Mouse (Mus musculus) left cerebral cortex, postnatal 4 days (tissue): ENCODE data around the gene Hexim1. TPM values are rescaled to one million over a fixed set of nuclear protein-coding genes. Genes with fewer than 3 reads are reported as not detected.

Source experiments
- DNase-seq: peaks from one replicate; pipeline ENCODE4 v3.0.0-alpha.2; 2022
- intact Hi-C: fragments of 180-260 bp; cut with DNase I; formaldehyde crosslinking; loops from one replicate; pipeline ENCODE4 v1.15.1; 2025
- total RNA-seq, 2 experiments: library from RNA; stranded (reverse); gene quantifications; 2 replicates each; pipeline ENCODE4 v1.2.3; 2021

The Hexim1 gene
- total RNA-seq, 2 experiments from 2014 or later, result 22.9 to 23.2 TPM

GRCm38 (mm10) chr11:103115163-103116007 is 646 bp upstream of the Hexim1 start:
- intact Hi-C loops, result loop anchor here (5.0 kb wide), 1 partner anchor 42 kb away; no protein-coding TSS in a partner anchor
- DNase-seq, result peak; percentile 83

- intact Hi-C loops, result loop anchor here (5.0 kb wide), 1 partner anchor 40 kb away; no protein-coding TSS in a partner anchor
- peak; percentile 82 for DNase-seq
Measured at GRCm38 (mm10) chr11:103116959-103117590, 1.0 kb downstream of the Hexim1 start.

DNA sequence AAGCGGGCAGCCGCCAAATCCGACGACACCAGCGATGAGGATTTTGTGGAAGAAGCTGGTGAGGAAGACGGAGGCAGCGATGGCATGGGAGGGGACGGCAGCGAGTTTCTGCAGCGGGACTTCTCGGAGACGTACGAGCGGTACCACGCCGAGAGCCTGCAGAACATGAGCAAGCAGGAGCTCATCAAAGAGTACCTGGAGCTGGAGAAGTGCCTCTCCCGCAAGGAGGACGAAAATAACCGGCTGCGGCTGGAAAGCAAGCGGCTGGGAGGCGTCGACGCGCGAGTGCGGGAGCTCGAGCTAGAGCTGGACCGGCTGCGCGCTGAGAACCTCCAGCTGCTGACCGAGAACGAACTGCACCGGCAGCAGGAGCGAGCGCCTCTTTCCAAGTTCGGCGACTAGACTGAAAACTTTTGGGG is 1.6 kb downstream of the Hexim1 start:
- intact Hi-C loops, result loop anchor here (5.0 kb wide), 1 partner anchor 40 kb away; no protein-coding TSS in a partner anchor
- DNase-seq, result peak; percentile 46

- intact Hi-C loops, result loop anchor here (5.0 kb wide), 1 partner anchor 38 kb away; no protein-coding TSS in a partner anchor
- no peak for DNase-seq
Measured at GRCm38 (mm10) chr11:103118866-103119265, 2.8 kb downstream of the Hexim1 start.

GRCm38 (mm10) chr11:103119609-103120008 is 3.6 kb downstream of the Hexim1 start:
- no peak for DNase-seq
- intact Hi-C loops, result loop anchor here (5.0 kb wide), 1 partner anchor 38 kb away; no protein-coding TSS in a partner anchor

GRCm38 (mm10) chr11:103120315-103120714 is 4.3 kb downstream of the Hexim1 start:
- DNase-seq, result no peak
- intact Hi-C loops, result no loop called here

- DNase-seq, result peak; percentile 91
- intact Hi-C loops, result no loop called here
Measured at GRCm38 (mm10) chr11:103131701-103132575, 15.9 kb downstream of the Hexim1 start, which contains the start of gene Hexim2. Gene Hexim2 (plus strand): TSS chr11:103132429.

DNA sequence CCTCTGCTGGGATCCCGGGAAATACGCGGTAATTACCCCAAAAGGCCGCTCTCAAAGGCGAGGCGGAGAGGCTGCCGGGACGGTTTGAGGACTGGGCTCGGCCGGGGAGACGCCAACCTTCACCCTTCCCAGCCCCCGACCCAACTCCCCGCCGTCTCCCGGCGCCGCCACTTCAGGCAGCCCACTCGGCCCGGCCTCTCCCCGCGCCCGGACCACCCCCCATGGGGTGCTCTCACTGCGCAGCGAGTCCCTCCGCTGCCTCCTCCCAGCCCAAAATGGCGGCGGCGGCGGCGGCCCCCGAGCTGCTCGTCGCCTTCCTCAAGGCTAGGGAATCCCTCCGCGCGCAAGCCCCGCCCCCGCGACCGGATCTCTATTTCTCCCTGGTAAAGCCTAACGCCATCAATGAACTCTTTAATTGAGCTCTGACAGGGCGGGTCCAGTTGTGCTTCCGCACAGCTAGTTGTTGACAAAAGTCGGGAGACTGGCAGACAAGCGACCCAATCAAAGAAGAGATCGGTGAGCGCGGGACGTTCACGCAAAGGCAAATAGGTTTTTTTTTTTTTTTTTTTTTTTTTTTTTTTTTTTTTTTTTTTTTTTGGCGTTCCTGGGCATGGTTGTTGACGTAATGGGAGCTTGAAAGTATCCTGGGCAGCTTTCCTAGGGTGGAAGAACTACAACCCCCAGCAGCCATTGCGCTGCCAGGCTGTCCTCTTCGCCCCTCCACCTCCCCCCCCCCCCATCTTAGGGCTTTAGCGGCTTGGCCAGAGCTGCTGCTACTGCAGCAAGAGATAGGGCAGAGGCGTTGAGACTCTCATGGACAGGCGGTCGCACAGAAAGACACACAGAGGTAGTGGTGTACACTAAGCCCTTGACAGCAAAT is 16.8 kb downstream of the Hexim1 start:
- intact Hi-C loops, result no loop called here
- peak; percentile 100 for DNase-seq

DNA sequence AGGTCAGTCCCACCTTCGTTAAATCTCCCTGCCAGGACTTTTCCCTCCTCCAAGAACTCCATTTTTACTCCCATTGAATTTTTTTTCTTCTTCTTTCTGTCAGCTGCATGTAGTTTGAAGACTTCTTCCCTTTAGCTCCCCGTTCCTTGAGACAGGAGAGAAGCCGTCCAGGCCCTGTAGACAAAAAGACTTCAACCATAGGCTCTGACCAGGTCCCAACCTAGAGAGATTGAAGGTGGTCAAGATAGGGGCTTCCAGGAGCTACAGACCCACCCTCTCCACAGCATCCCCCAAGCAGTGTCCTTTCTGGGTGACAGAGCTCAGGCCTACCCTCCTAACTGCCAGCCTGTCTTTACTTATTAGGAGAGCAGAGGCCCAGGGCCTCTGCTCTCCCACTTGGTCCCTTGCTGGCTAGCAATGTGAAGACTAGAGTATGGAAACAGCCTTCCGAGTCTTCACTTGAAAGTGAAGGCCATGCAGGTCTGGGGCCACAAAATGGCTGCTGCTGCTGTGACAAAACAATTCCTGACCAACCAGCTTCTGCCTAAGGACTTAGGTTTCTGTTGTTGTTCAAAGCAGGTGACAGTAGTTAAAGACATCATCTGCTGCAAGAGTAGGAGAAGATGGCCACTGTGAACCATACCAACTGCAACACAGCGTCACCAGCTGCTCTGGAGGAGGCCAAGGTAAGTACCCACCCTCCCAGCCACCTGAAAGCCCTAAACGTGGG is 17.6 kb downstream of the Hexim1 start:
- intact Hi-C loops, result no loop called here
- no peak for DNase-seq

- DNase-seq, result no peak
- intact Hi-C loops, result no loop called here
Measured at GRCm38 (mm10) chr11:103134221-103134620, 18.2 kb downstream of the Hexim1 start.

GRCm38 (mm10) chr11:103136039-103136577 is 20.1 kb downstream of the Hexim1 start:
- intact Hi-C loops, result no loop called here
- no peak for DNase-seq

GRCm38 (mm10) chr11:103139951-103140762 is 24.1 kb downstream of the Hexim1 start:
- intact Hi-C loops, result no loop called here
- no peak for DNase-seq

DNA sequence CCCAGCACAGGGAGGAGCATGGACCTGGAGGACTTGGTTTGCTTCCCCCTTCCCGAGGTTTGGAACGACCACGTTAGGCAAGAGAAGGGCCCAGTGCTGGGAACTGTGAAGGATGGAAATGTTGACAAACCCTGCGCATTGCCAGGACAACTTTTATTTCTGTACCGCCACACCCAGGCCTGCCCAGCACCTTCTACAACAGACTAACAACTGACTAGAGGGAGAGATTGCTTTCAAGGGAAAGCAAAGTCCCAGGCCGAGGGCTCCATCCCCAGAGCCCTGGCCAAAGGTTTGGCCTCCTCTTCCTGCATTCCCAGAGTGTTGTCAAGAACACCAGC is 24.7 kb downstream of the Hexim1 start:
- intact Hi-C loops, result no loop called here
- no peak for DNase-seq

DNA sequence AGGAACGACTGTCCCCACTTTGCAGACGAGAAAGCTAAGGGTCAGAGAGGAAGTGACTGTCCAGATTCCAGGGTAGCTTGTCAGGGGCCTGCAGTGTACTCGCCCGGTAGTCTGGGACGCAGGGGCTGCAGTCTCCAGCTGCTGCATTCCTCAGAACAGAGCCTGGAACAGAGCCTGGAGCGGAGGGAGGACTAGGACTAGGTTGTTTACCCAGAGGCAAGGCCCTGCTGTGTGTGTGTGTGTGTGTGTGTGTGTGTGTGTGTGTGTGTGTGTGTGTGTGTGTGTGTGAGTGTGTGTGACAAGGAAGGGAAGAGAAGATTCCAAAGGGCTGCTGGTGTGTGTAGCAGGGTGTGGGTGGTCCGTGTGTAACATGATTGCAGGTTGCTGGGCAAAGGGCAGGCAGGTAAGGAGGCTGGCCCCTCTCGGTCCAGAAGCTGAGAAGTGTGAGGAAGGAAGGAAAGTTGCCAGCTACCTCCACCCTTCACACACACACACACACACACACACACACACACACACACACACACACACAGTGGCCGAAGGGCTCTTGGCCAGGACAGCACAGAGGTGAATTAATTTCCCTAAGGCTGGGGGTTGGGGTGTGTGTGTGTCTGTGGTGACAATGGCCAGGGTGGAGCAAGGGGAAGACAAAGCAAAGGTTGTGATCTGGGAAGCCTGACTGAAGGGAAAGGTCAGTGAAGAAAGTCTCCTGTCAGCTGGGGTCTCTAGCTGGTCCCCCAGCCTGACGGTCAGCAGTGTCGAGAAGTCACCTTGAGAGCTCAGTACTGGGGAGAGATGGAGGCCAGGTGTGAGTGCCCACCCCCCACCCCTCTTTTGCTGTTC is 25.3 kb downstream of the Hexim1 start:
- intact Hi-C loops, result no loop called here

DNA sequence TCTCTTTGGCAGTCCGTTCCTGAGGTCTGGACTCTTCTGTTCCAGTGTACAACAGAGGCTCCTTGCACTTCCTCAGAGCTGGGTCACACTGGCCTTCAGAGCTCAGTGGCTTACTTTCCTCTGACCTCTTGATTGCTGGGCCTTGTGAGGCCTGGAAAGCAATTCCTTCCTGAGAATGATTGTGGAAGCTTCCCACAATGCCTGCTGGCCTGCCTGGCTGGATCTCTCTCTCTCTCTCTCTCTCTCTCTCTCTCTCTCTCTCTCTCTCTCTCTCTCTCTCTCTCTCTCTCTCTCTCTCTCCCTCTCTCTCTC is 25.9 kb downstream of the Hexim1 start:
- no peak for DNase-seq
- intact Hi-C loops, result no loop called here

More for the DNA sequence above, 25.3 kb downstream of the Hexim1 start:
- DNase-seq, result peak; percentile 25

GRCm38 (mm10) chr11:103142441-103143182 is 26.6 kb downstream of the Hexim1 start:
- intact Hi-C loops, result no loop called here
- peak; percentile 83 for DNase-seq
